Mouse (Mus musculus) CH12.LX (cell line): ENCODE results near the gene Retreg3.

ENCODE experiments used
- POLR2A ChIP-seq: IDR thresholded peaks from 2 replicates; pipeline ENCODE4 v1.6.1; 2011; ENCODE audit warnings: low read depth, mild to moderate bottlenecking, improper control_type of control experiment, low read length
- TCF12 ChIP-seq: IDR thresholded peaks from 2 replicates; pipeline ENCODE4 v1.6.1; 2014; ENCODE audit warnings: low read depth, mild to moderate bottlenecking, inconsistent platforms, low read length, improper control_type of control experiment

DNA sequence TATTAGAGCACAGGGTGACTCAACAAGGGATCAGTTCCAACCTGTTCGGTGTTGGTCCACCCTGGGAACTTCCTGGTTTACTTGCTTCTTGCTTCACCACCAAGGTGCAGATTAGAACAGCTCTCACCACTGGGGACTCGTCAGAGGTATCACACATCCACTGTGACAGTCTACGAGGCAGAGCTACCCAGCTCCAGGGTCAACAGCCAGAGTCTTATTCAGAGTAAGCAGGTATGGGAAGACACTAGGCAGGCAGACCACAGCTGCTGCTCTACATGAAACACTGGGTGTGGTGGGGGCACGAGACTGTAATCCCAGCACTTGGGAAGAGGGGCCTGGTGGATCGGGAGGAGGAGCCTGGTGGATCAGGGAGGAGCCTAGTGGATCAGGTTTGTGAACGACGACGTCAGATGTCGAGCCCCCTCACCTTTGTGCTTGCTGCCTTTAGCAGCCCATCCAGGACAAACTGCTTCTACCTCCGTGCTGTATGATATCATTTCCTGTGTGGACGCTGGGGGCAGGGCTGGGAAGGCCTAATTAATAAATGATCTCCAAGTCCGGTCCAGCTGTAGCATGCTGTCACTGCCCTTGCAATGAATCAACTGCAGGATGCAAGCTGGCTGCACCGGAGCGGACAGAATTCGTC lies 19.0 kb upstream of the Retreg3 start:
- TF ChIP-seq POLR2A (no peak), TCF12 (no peak)
